Mouse (Mus musculus) limb, embryonic 11.5 days (tissue): ENCODE data around the gene Zbtb7a. TPM values are rescaled to one million over a fixed set of nuclear protein-coding genes. Genes with fewer than 3 reads are reported as not detected.

ENCODE experiments used
- ATAC-seq: fragments of 200-750 bp; cut with Nextera tagmentation; 2 replicates; pipeline ENCODE4 v1.8.0; 2017; ENCODE audit warnings: low read depth; ENCODE audit not compliant: insufficient number of reproducible peaks, low FRiP score, low TSS enrichment
- DNase-seq: peaks from one replicate; pipeline ENCODE4 v3.0.0-alpha.2; 2015; ENCODE audit warnings: low spot score
- H3K27ac ChIP-seq: fragments of 300-500 bp; sonication (generic); replicated peaks from 2 replicates; pipeline ENCODE4 v1.5.1; 2014; ENCODE audit warnings: low read depth, mild to moderate bottlenecking, low read length
- H3K27me3 ChIP-seq: fragments of 300-500 bp; sonication (generic); 2 replicates; pipeline ENCODE4 v1.6.1; 2014; ENCODE audit warnings: mild to moderate bottlenecking, low read length, mixed read lengths; ENCODE audit not compliant: control insufficient read depth, insufficient read depth
- H3K36me3 ChIP-seq: fragments of 300-500 bp; sonication (generic); 2 replicates; pipeline ENCODE4 v1.6.1; 2014; ENCODE audit warnings: mild to moderate bottlenecking, low read length, moderate library complexity, mixed read lengths; ENCODE audit not compliant: control insufficient read depth, insufficient read depth
- H3K4me1 ChIP-seq: fragments of 300-500 bp; sonication (generic); 2 replicates; pipeline ENCODE4 v1.6.1; 2014; ENCODE audit warnings: low read length, mixed read lengths; ENCODE audit not compliant: control insufficient read depth, insufficient read depth
- H3K4me2 ChIP-seq: fragments of 300-500 bp; sonication (generic); 2 replicates; pipeline ENCODE4 v1.6.1; 2014; ENCODE audit warnings: low read depth, mild to moderate bottlenecking, moderate library complexity; ENCODE audit not compliant: severe bottlenecking
- H3K4me3 ChIP-seq: fragments of 300-500 bp; sonication (generic); 2 replicates; pipeline ENCODE4 v1.5.1; 2014; ENCODE audit warnings: low read depth, low read length
- H3K9ac ChIP-seq: fragments of 300-500 bp; sonication (generic); 2 replicates; pipeline ENCODE4 v1.6.1; 2014; ENCODE audit warnings: mild to moderate bottlenecking, low read length
- H3K9me3 ChIP-seq: fragments of 300-500 bp; sonication (generic); 2 replicates; pipeline ENCODE4 v1.6.1; 2016; ENCODE audit warnings: low read length; ENCODE audit not compliant: control insufficient read depth
- WGBS: fragments of 180-500 bp; shearing (Covaris S2); extraction: QIAGEN DNeasy Blood & Tissue Kit; methylation state at CpG from one replicate; pipeline ENCODE4 v1.1.7; 2014; 5-methylcytosine and 5-hydroxymethylcytosine counted together
- polyA plus RNA-seq: library from polyadenylated mRNA; unstranded; fragments of >200 nt; fragmentation: Nextera tagmentation; extraction: Ambion mirVana; gene quantifications from 2 replicates; pipeline ENCODE4 v1.2.1, GENCODE M21; 2014

The Zbtb7a gene
- polyA plus RNA-seq, 1 experiment from 2014 or later, result 8.4 TPM

DNA sequence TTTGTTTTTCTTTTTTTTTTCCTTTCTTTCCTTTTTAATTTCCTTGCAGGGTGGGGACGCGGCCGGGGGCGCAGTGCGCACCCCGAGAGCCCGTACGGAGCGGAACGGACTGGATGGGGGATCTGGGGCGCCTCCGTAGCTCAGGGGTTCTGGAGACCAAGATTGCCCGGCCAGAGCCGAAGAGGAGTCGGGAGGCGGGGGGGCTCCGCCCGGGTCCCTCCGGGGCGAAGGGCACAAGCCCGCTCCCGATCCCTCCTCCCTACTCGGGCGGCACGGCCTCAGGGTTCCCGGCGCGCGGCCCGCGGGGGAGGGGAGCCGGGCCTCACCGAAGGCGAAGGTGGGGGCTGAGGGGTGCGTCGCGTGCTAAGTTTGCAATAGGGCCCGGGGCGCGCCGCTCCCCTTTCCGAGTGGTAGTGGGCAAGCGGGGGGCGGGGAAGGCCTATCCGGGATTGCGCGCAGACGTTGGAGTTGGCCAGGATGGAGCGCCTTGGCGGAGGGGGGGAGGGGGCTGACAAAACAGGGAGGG, 1.7 kb downstream of the Zbtb7a start:
- ATAC-seq, result peak; percentile 69
- peak overlapping the region; percentile 82 for H3K4me3 ChIP-seq
- WGBS, result under 1% methylated on average over 48 of the region's 50 CpGs
- H3K4me2 ChIP-seq, result peak overlapping the region; percentile 99
- H3K27me3 ChIP-seq, result peaks cover 19% of the 10 kb centered on the region
- no peaks in the 10 kb centered on the region for H3K36me3 ChIP-seq
- peaks cover 27% of the 10 kb centered on the region for H3K4me1 ChIP-seq
- peak; percentile 87 for DNase-seq
- H3K9me3 ChIP-seq, result no peaks in the 10 kb centered on the region
- H3K9ac ChIP-seq, result peak overlapping the region; percentile 94
- H3K27ac ChIP-seq, result peak overlapping the region; percentile 94

DNA sequence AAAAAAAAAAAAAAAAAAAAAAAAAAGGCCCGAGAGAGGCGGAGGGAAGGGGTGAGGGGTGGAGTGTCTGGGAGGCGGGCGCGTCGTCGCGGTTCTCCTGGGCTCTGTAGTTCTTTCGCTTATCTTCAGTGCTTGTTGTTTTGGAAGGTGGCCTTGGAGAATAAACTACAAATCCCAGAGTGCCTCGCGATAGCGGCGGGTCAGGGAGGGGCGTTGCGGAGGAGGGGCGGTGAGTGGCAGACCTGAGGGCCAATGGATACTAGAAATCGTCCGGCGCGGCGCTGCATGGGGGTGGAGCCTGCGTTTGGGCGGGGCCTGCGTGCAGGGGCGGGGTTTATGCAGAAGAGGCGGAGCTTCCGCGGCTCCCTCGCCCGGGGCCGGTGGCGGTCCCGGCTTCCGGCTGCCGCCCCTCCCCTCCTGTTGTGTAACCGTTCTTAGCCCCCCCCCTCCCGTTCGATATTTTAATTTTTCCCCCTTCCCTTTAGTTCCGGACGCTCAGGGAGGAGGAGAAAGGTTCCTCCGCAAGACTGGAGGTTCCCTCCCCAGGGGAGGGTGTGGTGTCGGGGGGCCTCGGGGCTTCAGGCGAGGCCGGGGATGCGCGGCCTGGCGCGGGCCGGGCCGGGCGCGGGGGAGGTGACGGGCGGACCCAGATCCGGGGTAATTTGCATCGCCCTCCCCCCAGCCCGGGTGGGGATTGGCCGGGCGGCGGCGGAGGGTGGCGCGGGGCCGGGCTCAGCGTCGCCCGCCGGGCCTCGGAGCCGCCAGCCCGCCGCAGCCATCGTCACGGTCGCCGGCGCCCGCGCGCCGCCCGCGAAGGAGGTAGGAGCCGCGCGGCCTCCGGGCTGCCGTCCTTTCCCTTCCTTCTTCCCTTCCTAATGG, 2.5 kb downstream of the Zbtb7a start:
- Histone ChIP-seq H3K4me1 (peaks cover 28% of the 10 kb centered on the region), H3K4me2 (peak overlapping the region; percentile 99), H3K27ac (peak overlapping the region; percentile 84), H3K9ac (peak overlapping the region; percentile 82), H3K4me3 (peak overlapping the region; percentile 82), H3K9me3 (no peaks in the 10 kb centered on the region), H3K27me3 (peaks cover 19% of the 10 kb centered on the region), H3K36me3 (no peaks in the 10 kb centered on the region)
- ATAC-seq (peak; percentile 90), DNase-seq (peak; percentile 100)
- WGBS, result under 1% methylated on average over 72 of the region's 89 CpGs

DNA sequence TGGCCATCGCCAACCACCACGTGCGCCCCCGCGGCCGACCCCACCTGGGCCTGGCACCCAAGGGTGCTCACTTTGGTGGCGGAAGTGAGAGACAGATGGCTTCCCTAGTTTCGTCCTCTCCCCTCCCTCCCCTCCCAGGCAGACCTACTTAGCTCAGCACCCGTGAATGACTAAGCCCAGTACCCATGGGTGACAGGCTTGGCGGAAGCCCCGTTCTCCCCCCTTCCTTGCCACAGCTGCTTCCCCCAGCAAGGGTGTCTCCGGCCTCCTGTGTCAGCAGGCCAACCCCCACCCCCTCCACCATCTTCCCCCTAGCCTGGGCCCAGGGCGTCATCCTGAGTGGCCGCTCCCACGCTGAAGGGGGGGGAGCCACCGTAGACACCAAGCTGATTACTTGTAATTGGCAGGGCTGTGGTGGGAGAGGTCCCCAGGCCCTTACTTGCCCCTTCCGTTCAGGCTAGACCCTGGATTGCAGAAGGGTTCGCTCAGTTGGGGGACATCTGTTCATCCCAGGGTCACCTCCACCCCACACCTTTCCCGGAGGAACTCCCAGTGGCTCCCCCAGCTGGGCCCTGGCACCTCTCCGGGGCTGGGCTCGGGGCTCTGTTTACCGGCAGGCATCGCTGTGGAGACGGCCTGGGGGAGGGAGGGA, 3.2 kb downstream of the Zbtb7a start:
- H3K27ac ChIP-seq, result peak overlapping the region; percentile 84; the same call in 1 of the 2 replicates
- under 1% methylated on average over 18 of the region's 24 CpGs for WGBS
- ATAC-seq, result no peak

DNA sequence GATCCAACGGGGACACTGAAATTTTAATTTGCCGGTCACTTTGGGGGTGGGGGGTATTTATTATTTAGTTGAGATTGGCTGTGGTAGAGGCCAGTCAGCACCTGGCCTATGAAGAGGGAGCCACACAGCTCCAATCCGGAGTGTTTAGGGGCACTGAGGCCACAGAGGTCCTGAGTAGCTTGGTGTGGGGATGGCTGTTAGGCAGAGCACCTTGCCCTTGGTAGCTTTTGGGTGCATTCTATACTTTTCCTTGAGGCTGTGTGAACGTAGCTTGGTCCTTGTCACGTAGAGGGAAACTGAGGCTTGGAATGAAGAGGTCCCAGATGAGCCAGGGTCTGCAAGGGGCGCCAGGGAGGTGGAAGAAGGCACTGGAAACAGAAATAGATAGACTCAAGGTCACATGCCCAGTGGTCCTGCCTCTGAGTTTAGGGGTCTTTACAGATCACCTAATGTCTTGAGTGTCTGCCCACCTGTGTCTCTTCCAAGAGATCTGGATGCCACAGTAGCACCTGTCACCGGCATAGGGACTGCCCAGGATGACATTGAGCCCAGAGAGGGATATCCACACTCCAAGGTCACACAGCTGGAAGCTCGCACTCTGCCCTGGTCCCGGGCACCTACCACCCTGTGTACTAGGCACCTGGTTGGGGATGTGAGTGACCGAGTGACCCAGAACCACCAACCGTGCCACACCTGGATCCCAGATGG, 4.0 kb downstream of the Zbtb7a start:
- H3K4me2 ChIP-seq, result peak overlapping the region; percentile 83
- no peaks in the 10 kb centered on the region for H3K9me3 ChIP-seq
- no peak for DNase-seq
- H3K4me3 ChIP-seq, result peak overlapping the region; percentile 82
- peaks cover 28% of the 10 kb centered on the region for H3K4me1 ChIP-seq
- H3K36me3 ChIP-seq, result peaks cover 4% of the 10 kb centered on the region; the same call in 1 of the 2 replicates
- H3K27me3 ChIP-seq, result peaks cover 17% of the 10 kb centered on the region
- peak overlapping the region; percentile 56; the same call in 1 of the 2 replicates for H3K27ac ChIP-seq
- ATAC-seq, result no peak
- peak overlapping the region; percentile 82 for H3K9ac ChIP-seq
- WGBS, result 62% methylated on average over 11 of the region's 11 CpGs

More for the DNA sequence above, 3.2 kb downstream of the Zbtb7a start:
- peak overlapping the region; percentile 82 for H3K4me3 ChIP-seq
- H3K27me3 ChIP-seq, result peaks cover 19% of the 10 kb centered on the region
- H3K9ac ChIP-seq, result peak overlapping the region; percentile 82
- H3K9me3 ChIP-seq, result no peaks in the 10 kb centered on the region
- peak overlapping the region; percentile 83 for H3K4me2 ChIP-seq
- peaks cover 28% of the 10 kb centered on the region for H3K4me1 ChIP-seq
- no peaks in the 10 kb centered on the region; the same call in 1 of the 2 replicates for H3K36me3 ChIP-seq
- DNase-seq, result peak; percentile 53

DNA sequence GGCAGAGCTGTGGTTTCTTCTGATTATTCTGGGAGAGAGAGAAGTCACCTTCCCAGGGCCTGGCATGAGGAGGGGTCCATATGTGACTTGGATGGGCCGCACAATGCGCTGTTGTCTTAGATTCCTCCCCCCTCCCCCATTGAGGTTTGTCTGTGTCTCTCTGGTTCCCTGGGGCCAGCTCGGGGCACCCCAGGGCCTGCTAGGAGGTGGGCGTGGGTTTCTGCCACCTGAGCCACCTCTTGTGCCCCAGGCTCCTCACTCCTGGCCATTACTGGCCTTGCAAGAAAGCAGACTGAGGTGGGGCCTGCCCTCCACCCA, 4.5 kb downstream of the Zbtb7a start:
- Histone ChIP-seq H3K27me3 (peaks cover 12% of the 10 kb centered on the region), H3K9me3 (no peaks in the 10 kb centered on the region), H3K4me1 (peaks cover 28% of the 10 kb centered on the region), H3K4me3 (no peak overlapping the region), H3K27ac (no peak overlapping the region), H3K9ac (no peak overlapping the region), H3K4me2 (0 out of 2 replicates have a peak overlapping the region, but pooled peaks have one; percentile 83), H3K36me3 (peaks cover 9% of the 10 kb centered on the region)
- DNase-seq, result no peak
- ATAC-seq, result no peak
- WGBS, result 84% methylated on average over 4 of the region's 4 CpGs

DNA sequence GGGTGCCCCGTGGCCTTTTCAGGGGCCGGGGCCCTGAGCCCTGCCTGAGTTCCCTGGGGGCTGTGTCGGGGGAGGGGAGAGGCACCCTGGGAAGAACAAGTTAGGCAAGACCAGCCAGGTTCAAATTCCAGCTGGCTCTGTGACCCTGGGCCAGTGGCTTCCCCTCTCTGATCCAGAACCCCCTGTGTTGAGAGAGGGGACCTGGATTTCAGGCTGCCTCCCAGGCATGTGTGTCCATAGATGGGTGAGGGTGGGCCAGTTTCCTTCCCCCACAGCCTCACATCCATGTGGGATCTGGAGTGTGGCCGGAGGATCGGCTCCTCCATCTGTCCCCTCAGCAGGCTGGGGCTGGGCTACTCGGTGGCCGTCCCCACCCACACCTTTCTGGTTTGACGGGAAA, 5.0 kb downstream of the Zbtb7a start:
- peak overlapping the region; percentile 33; the same call in 1 of the 2 replicates for H3K4me2 ChIP-seq
- peaks cover 14% of the 10 kb centered on the region for H3K36me3 ChIP-seq
- no peak overlapping the region for H3K27ac ChIP-seq
- H3K4me3 ChIP-seq, result no peak overlapping the region
- H3K9me3 ChIP-seq, result no peaks in the 10 kb centered on the region
- WGBS, result 59% methylated on average over 8 of the region's 8 CpGs
- H3K27me3 ChIP-seq, result peaks cover 7% of the 10 kb centered on the region; the same call in 1 of the 2 replicates
- peaks cover 28% of the 10 kb centered on the region for H3K4me1 ChIP-seq
- no peak for DNase-seq
- no peak for ATAC-seq
- H3K9ac ChIP-seq, result no peak overlapping the region

DNA sequence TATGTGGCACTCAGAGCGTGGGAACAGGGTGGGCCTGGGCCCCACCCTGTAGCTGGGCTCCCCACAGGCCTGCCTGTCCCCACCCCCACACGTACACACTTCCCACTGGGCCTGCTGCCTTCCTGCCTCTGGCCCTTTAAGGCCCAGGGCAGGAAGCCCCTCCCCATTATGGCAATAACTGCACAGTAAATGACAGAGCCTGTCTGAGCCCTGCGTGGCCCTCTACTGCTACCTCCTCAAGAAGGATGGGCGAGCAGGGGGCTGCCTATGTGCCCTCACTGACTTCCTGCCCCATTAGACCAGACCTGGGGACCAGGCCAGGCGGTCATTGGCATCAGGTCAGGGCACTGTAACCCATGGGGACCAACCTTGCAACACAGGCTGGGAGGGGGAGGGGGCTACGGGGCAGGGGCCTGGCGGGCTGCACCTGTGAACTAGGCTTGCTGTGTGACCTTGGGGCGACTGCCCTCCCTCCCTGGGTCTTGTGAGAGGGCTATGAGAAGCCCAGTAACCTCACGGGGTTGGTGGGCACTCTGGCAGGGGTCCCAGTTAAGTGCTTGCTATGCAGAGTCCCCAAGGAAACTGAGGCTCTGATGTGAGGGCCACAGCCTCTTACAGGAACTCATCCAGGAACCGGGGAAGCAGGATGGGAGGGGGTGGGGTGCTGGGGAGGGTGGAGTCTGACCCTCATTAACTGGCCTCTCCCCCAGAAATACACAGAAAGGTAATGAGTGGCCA, 5.9 kb downstream of the Zbtb7a start:
- peaks cover 23% of the 10 kb centered on the region for H3K36me3 ChIP-seq
- peaks cover under 1% of the 10 kb centered on the region; the same call in 1 of the 2 replicates for H3K27me3 ChIP-seq
- no peak overlapping the region; the same call in 1 of the 2 replicates for H3K27ac ChIP-seq
- peaks cover 28% of the 10 kb centered on the region for H3K4me1 ChIP-seq
- H3K9me3 ChIP-seq, result no peaks in the 10 kb centered on the region
- H3K4me3 ChIP-seq, result no peak overlapping the region
- WGBS, result 61% methylated on average over 10 of the region's 10 CpGs
- H3K9ac ChIP-seq, result peak overlapping the region; percentile 17; the same call in 1 of the 2 replicates
- DNase-seq (no peak), ATAC-seq (no peak)
- peak overlapping the region; percentile 33 for H3K4me2 ChIP-seq
